Mouse (Mus musculus): Measurements from ENCODE around the gene Adh1. TPM values are rescaled to one million over a fixed set of nuclear protein-coding genes. Genes with fewer than 3 reads are reported as not detected.

Adh1 gene
- polyA plus RNA-seq, 1 experiment from 2014 or later, result 1.8 TPM

- no peak overlapping the region for H3K4me2 ChIP-seq
- H3K36me3 ChIP-seq, result no peaks in the 10 kb centered on the region
- WGBS, result 70% methylated on average over 9 of the region's 9 CpGs
- H3K9ac ChIP-seq (replicated peaks), result no peak overlapping the region
- peaks cover 8% of the 10 kb centered on the region; the same call in 1 of the 2 replicates for H3K4me1 ChIP-seq (replicated peaks)
- 0 out of 2 replicates have a peak, but pooled peaks cover 2% of the 10 kb centered on the region for H3K27me3 ChIP-seq
- no peaks in the 10 kb centered on the region for H3K9me3 ChIP-seq
- no peak overlapping the region for H3K27ac ChIP-seq
- no peak for ATAC-seq (ENCODE audit: insufficient number of reproducible peaks, insufficient read depth, low FRiP score, low TSS enrichment, low read depth)
- no peak overlapping the region for H3K4me3 ChIP-seq (replicated peaks)
Measured at GRCm38 (mm10) chr3:138255780-138256550, 4.8 kb upstream of the Adh1 start.

- no peak overlapping the region for H3K9ac ChIP-seq (replicated peaks)
- no peaks in the 10 kb centered on the region for H3K9me3 ChIP-seq
- ATAC-seq (ENCODE audit: insufficient number of reproducible peaks, insufficient read depth, low FRiP score, low TSS enrichment, low read depth), result no peak
- H3K36me3 ChIP-seq, result no peaks in the 10 kb centered on the region
- H3K27ac ChIP-seq, result no peak overlapping the region
- H3K27me3 ChIP-seq, result no peaks in the 10 kb centered on the region
- H3K4me3 ChIP-seq (replicated peaks), result no peak overlapping the region
- 52% methylated on average over 4 of the region's 4 CpGs for WGBS
- H3K4me1 ChIP-seq (replicated peaks), result no peaks in the 10 kb centered on the region; the same call in 1 of the 2 replicates
- no peak overlapping the region for H3K4me2 ChIP-seq
Measured at GRCm38 (mm10) chr3:138262568-138262967, 1.8 kb downstream of the Adh1 start.

GRCm38 (mm10) chr3:138263154-138263930, 2.6 kb downstream of the Adh1 start:
- no peaks in the 10 kb centered on the region for H3K9me3 ChIP-seq
- WGBS, result 74% methylated on average over 5 of the region's 5 CpGs
- H3K27me3 ChIP-seq, result no peaks in the 10 kb centered on the region
- H3K27ac ChIP-seq, result no peak overlapping the region
- no peak overlapping the region for H3K4me3 ChIP-seq (replicated peaks)
- no peaks in the 10 kb centered on the region; the same call in 1 of the 2 replicates for H3K4me1 ChIP-seq (replicated peaks)
- no peak overlapping the region for H3K4me2 ChIP-seq
- no peak; the same call in 1 of the 2 replicates for ATAC-seq (ENCODE audit: insufficient number of reproducible peaks, insufficient read depth, low FRiP score, low TSS enrichment, low read depth)
- H3K9ac ChIP-seq (replicated peaks), result no peak overlapping the region
- H3K36me3 ChIP-seq, result no peaks in the 10 kb centered on the region

GRCm38 (mm10) chr3:138264648-138265047, 3.9 kb downstream of the Adh1 start:
- no peak overlapping the region for H3K9ac ChIP-seq (replicated peaks)
- H3K9me3 ChIP-seq, result no peaks in the 10 kb centered on the region
- no peaks in the 10 kb centered on the region for H3K36me3 ChIP-seq
- 78% methylated on average over 3 of the region's 3 CpGs for WGBS
- no peak overlapping the region for H3K27ac ChIP-seq
- no peak for ATAC-seq (ENCODE audit: insufficient number of reproducible peaks, insufficient read depth, low FRiP score, low TSS enrichment, low read depth)
- H3K4me2 ChIP-seq, result no peak overlapping the region
- H3K4me1 ChIP-seq (replicated peaks), result no peaks in the 10 kb centered on the region; the same call in 1 of the 2 replicates
- no peak overlapping the region for H3K4me3 ChIP-seq (replicated peaks)
- H3K27me3 ChIP-seq, result no peaks in the 10 kb centered on the region

GRCm38 (mm10) chr3:138270507-138270906, 9.7 kb downstream of the Adh1 start:
- no peak for ATAC-seq (ENCODE audit: insufficient number of reproducible peaks, insufficient read depth, low FRiP score, low TSS enrichment, low read depth)
- no peaks in the 10 kb centered on the region; the same call in 1 of the 2 replicates for H3K27me3 ChIP-seq
- 0% methylated on average over 1 of the region's 1 CpGs for WGBS
- H3K9me3 ChIP-seq, result no peaks in the 10 kb centered on the region
- H3K36me3 ChIP-seq, result no peaks in the 10 kb centered on the region
- 0 out of 2 replicates have a peak, but pooled peaks cover 5% of the 10 kb centered on the region for H3K4me1 ChIP-seq (replicated peaks)
- no peak overlapping the region for H3K27ac ChIP-seq
- no peak overlapping the region for H3K4me3 ChIP-seq (replicated peaks)
- no peak overlapping the region for H3K9ac ChIP-seq (replicated peaks)
- H3K4me2 ChIP-seq, result no peak overlapping the region

GRCm38 (mm10) chr3:138271297-138271696, 10.5 kb downstream of the Adh1 start:
- no peaks in the 10 kb centered on the region; the same call in 1 of the 2 replicates for H3K27me3 ChIP-seq
- H3K9ac ChIP-seq (replicated peaks), result no peak overlapping the region
- H3K36me3 ChIP-seq, result no peaks in the 10 kb centered on the region
- 39% methylated on average over 2 of the region's 2 CpGs for WGBS
- 0 out of 2 replicates have a peak, but pooled peaks cover 5% of the 10 kb centered on the region for H3K4me1 ChIP-seq (replicated peaks)
- no peak overlapping the region for H3K4me3 ChIP-seq (replicated peaks)
- no peak for ATAC-seq (ENCODE audit: insufficient number of reproducible peaks, insufficient read depth, low FRiP score, low TSS enrichment, low read depth)
- no peak overlapping the region for H3K27ac ChIP-seq
- H3K4me2 ChIP-seq, result no peak overlapping the region
- no peaks in the 10 kb centered on the region for H3K9me3 ChIP-seq

- ATAC-seq (ENCODE audit: insufficient number of reproducible peaks, insufficient read depth, low FRiP score, low TSS enrichment, low read depth), result no peak
- WGBS, result 80% methylated on average over 7 of the region's 7 CpGs
- H3K9me3 ChIP-seq, result no peaks in the 10 kb centered on the region
Measured at GRCm38 (mm10) chr3:138273080-138273479, 12.3 kb downstream of the Adh1 start.

GRCm38 (mm10) chr3:138275100-138275499, 14.3 kb downstream of the Adh1 start:
- 71% methylated on average over 3 of the region's 3 CpGs for WGBS
- no peaks in the 10 kb centered on the region for H3K9me3 ChIP-seq

More at GRCm38 (mm10) chr3:138273080-138273479, 12.3 kb downstream of the Adh1 start:
- Histone ChIP-seq H3K4me1 (replicated peaks) (peaks cover 5% of the 10 kb centered on the region; the same call in 1 of the 2 replicates), H3K27me3 (no peaks in the 10 kb centered on the region; the same call in 1 of the 2 replicates), H3K4me3 (replicated peaks) (no peak overlapping the region), H3K27ac (no peak overlapping the region), H3K4me2 (no peak overlapping the region), H3K36me3 (no peaks in the 10 kb centered on the region), H3K9ac (replicated peaks) (no peak overlapping the region)

GRCm38 (mm10) chr3:138282556-138282955, 21.8 kb downstream of the Adh1 start:
- Histone ChIP-seq H3K4me1 (replicated peaks) (no peaks in the 10 kb centered on the region; the same call in 1 of the 2 replicates), H3K27ac (no peak overlapping the region), H3K4me3 (replicated peaks) (no peak overlapping the region), H3K27me3 (no peaks in the 10 kb centered on the region), H3K9ac (replicated peaks) (no peak overlapping the region), H3K9me3 (no peaks in the 10 kb centered on the region), H3K36me3 (no peaks in the 10 kb centered on the region), H3K4me2 (no peak overlapping the region)
- WGBS, result 92% methylated on average over 9 of the region's 9 CpGs
- no peak for ATAC-seq (ENCODE audit: insufficient number of reproducible peaks, insufficient read depth, low FRiP score, low TSS enrichment, low read depth)

More at GRCm38 (mm10) chr3:138275100-138275499, 14.3 kb downstream of the Adh1 start:
- Histone ChIP-seq H3K4me1 (replicated peaks) (peaks cover 5% of the 10 kb centered on the region; the same call in 1 of the 2 replicates), H3K36me3 (no peaks in the 10 kb centered on the region), H3K4me3 (replicated peaks) (no peak overlapping the region), H3K9ac (replicated peaks) (no peak overlapping the region), H3K27me3 (no peaks in the 10 kb centered on the region; the same call in 1 of the 2 replicates), H3K27ac (no peak overlapping the region), H3K4me2 (no peak overlapping the region)
- ATAC-seq (ENCODE audit: insufficient number of reproducible peaks, insufficient read depth, low FRiP score, low TSS enrichment, low read depth), result no peak

- Histone ChIP-seq H3K27me3 (no peaks in the 10 kb centered on the region), H3K36me3 (no peaks in the 10 kb centered on the region), H3K27ac (no peak overlapping the region), H3K4me3 (replicated peaks) (no peak overlapping the region), H3K9ac (replicated peaks) (no peak overlapping the region), H3K4me2 (no peak overlapping the region), H3K9me3 (no peaks in the 10 kb centered on the region), H3K4me1 (replicated peaks) (no peaks in the 10 kb centered on the region)
- 75% methylated on average over 1 of the region's 1 CpGs for WGBS
- no peak for ATAC-seq (ENCODE audit: insufficient number of reproducible peaks, insufficient read depth, low FRiP score, low TSS enrichment, low read depth)
Measured at GRCm38 (mm10) chr3:138283831-138284230, 23.0 kb downstream of the Adh1 start.

GRCm38 (mm10) chr3:138285986-138286385, 25.2 kb downstream of the Adh1 start:
- Histone ChIP-seq H3K27me3 (no peaks in the 10 kb centered on the region), H3K4me1 (replicated peaks) (0 out of 2 replicates have a peak, but pooled peaks cover 5% of the 10 kb centered on the region), H3K36me3 (no peaks in the 10 kb centered on the region), H3K9ac (replicated peaks) (no peak overlapping the region), H3K9me3 (no peaks in the 10 kb centered on the region), H3K4me3 (replicated peaks) (no peak overlapping the region), H3K27ac (no peak overlapping the region), H3K4me2 (no peak overlapping the region)
- WGBS, result 95% methylated on average over 7 of the region's 7 CpGs
- no peak for ATAC-seq (ENCODE audit: insufficient number of reproducible peaks, insufficient read depth, low FRiP score, low TSS enrichment, low read depth)
